9 mouse cellular contexts compared by ENCODE assay signal in genomic region chr3:88530082-88530864, GRCm38 (mm10). TPM values are rescaled to one million over a fixed set of nuclear protein-coding genes. Genes with fewer than 3 reads are reported as not detected.
DNase-seq lines count a peak whose midpoint lies in the region; ATAC-seq and TF ChIP-seq lines count a peak whose summit lies in the region.
"Had no signal": no experiment of that assay in that cellular context is flagged by ENCODE, and none has a peak within 500 bp of the region (broad histone marks: within the 10 kb centered on the region; RNA-seq: fewer than 3 reads in every experiment).

No protein-coding gene starts in this region.

- no peak for TF ChIP-seq CTCF in layer of hippocampus, adult 2 months (conservative IDR thresholded peaks at IDR 0.05)

- H3K9ac ChIP-seq in embryonic facial prominence, embryonic 11.5 days (replicated peaks; ENCODE audit: low read length): peak overlapping the region; percentile 18
- H3K9ac ChIP-seq in intestine, embryonic 16.5 days (ENCODE audit: low read depth, low read length): peak overlapping the region; percentile 94
- H3K9ac ChIP-seq in neural tube, embryonic 14.5 days (replicated peaks; ENCODE audit: low read depth, low read length): peak overlapping the region; percentile 99

- peaks cover 17% of the 10 kb centered on the region for H3K4me1 ChIP-seq in embryonic facial prominence, embryonic 11.5 days (ENCODE audit: control insufficient read depth, insufficient read depth, low read length)
- peaks cover 52% of the 10 kb centered on the region for H3K4me1 ChIP-seq in intestine, embryonic 16.5 days (ENCODE audit: control insufficient read depth, insufficient read depth, low read length)
- peaks cover 46% of the 10 kb centered on the region for H3K4me1 ChIP-seq in neural tube, embryonic 14.5 days (ENCODE audit: control insufficient read depth, insufficient read depth, low read length)

- peak overlapping the region; percentile 75 for H3K4me2 ChIP-seq in embryonic facial prominence, embryonic 11.5 days (ENCODE audit: low read depth, low read length)
- H3K4me2 ChIP-seq in intestine, embryonic 16.5 days (ENCODE audit: low read depth, low read length): peak overlapping the region; percentile 88
- H3K4me2 ChIP-seq in neural tube, embryonic 14.5 days (ENCODE audit: low read depth, low read length): peak overlapping the region; percentile 77

- 3% methylated on average over 11 of the region's 11 CpGs for WGBS in embryonic facial prominence, embryonic 11.5 days
- 18% methylated on average over 11 of the region's 11 CpGs for WGBS in intestine, embryonic 16.5 days
- WGBS in neural tube, embryonic 14.5 days: 7% methylated on average over 11 of the region's 11 CpGs

- ATAC-seq in embryonic facial prominence, embryonic 11.5 days (replicated peaks; ENCODE audit: insufficient number of reproducible peaks, low FRiP score, low TSS enrichment, low read depth): no peak
- no peak for ATAC-seq in intestine, embryonic 16.5 days
- ATAC-seq in neural tube, embryonic 14.5 days (ENCODE audit: low read depth): no peak
- ATAC-seq in granulocyte monocyte progenitor cell, adult 5-6 weeks (replicated peaks; ENCODE audit: poor library complexity, severe bottlenecking): no peak

- peak overlapping the region; percentile 85; the same call in 1 of the 2 replicates for H3K4me3 ChIP-seq in layer of hippocampus, adult 2 months
- peak overlapping the region; percentile 88 for H3K4me3 ChIP-seq in embryonic facial prominence, embryonic 11.5 days (ENCODE audit: low read depth, low read length)
- H3K4me3 ChIP-seq in intestine, embryonic 16.5 days (ENCODE audit: low read length): peak overlapping the region; percentile 85
- peak overlapping the region; percentile 96 for H3K4me3 ChIP-seq in neural tube, embryonic 14.5 days (ENCODE audit: low read depth, low read length)

- no peaks in the 10 kb centered on the region for H3K27me3 ChIP-seq in embryonic facial prominence, embryonic 11.5 days (ENCODE audit: control insufficient read depth, insufficient read depth, low read length)
- no peaks in the 10 kb centered on the region for H3K27me3 ChIP-seq in intestine, embryonic 16.5 days (replicated peaks; ENCODE audit: control insufficient read depth, insufficient read depth, low read length)
- H3K27me3 ChIP-seq in neural tube, embryonic 14.5 days (ENCODE audit: control insufficient read depth, insufficient read depth, low read length): no peaks in the 10 kb centered on the region

- H3K9me3 ChIP-seq in embryonic facial prominence, embryonic 11.5 days (replicated peaks; ENCODE audit: control insufficient read depth, low read length): no peaks in the 10 kb centered on the region
- H3K9me3 ChIP-seq in intestine, embryonic 16.5 days (ENCODE audit: control insufficient read depth, low read length): no peaks in the 10 kb centered on the region
- no peaks in the 10 kb centered on the region for H3K9me3 ChIP-seq in neural tube, embryonic 14.5 days (ENCODE audit: control insufficient read depth, low read length)

- no peaks in the 10 kb centered on the region; the same call in 1 of the 2 replicates for H3K36me3 ChIP-seq in embryonic facial prominence, embryonic 11.5 days (replicated peaks; ENCODE audit: control insufficient read depth, insufficient read depth, low read depth, low read length)
- H3K36me3 ChIP-seq in intestine, embryonic 16.5 days (ENCODE audit: control insufficient read depth, insufficient read depth, low read length): no peaks in the 10 kb centered on the region
- no peaks in the 10 kb centered on the region for H3K36me3 ChIP-seq in neural tube, embryonic 14.5 days (ENCODE audit: control insufficient read depth, insufficient read depth, low read length)

- no peak for DNase-seq in layer of hippocampus, adult 2 months (ENCODE audit: low spot score in 2 of 2)
- DNase-seq in layer of hippocampus, adult 9-11 months: no peak
- DNase-seq in embryonic facial prominence, embryonic 11.5 days (ENCODE audit: low spot score): peak; percentile 47
- no peak for DNase-seq in cerebellum, postnatal 10 days
- DNase-seq in adrenal gland, adult 18-20 months (ENCODE audit: low spot score in 2 of 2): no peak

- no peak overlapping the region for H3K27ac ChIP-seq in layer of hippocampus, adult 2 months
- peak overlapping the region; percentile 97 for H3K27ac ChIP-seq in embryonic facial prominence, embryonic 11.5 days (replicated peaks; ENCODE audit: low read depth, low read length)
- peak overlapping the region; percentile 26; the same call in 1 of the 2 replicates for H3K27ac ChIP-seq in intestine, embryonic 16.5 days (ENCODE audit: low read length)
- H3K27ac ChIP-seq in neural tube, embryonic 14.5 days (ENCODE audit: low read depth, low read length): peak overlapping the region; percentile 98

RNA-seq across cellular contexts. Expression of gene Mex3a, which starts 1.9 kb away (rescaled TPM):
- total RNA-seq in layer of hippocampus, adult 2 months (2021): 1 to 10 TPM; 2.8 to 3.7 TPM
- polyA plus RNA-seq in embryonic facial prominence, embryonic 11.5 days (2014; fragmentation: Nextera tagmentation; extraction: Ambion mirVana): 40.1 and 41.0 TPM in 2 replicates
- polyA plus RNA-seq in intestine, embryonic 16.5 days (2015; fragmentation: Nextera tagmentation; extraction: Ambion mirVana): 6.5 and 7.3 TPM in 2 replicates
- 34.0 and 35.3 TPM in 2 replicates for polyA plus RNA-seq in neural tube, embryonic 14.5 days (2014; fragmentation: Nextera tagmentation; extraction: Ambion mirVana)
- total RNA-seq in granulocyte monocyte progenitor cell, adult 5-6 weeks (2014; fragmentation: Nextera tagmentation): 3.8 and 5.1 TPM in 2 replicates
- total RNA-seq in granulocyte monocyte progenitor cell, adult 5-6 weeks (2017): 1.7 and 2.5 TPM in 2 replicates
- 1 to 10 TPM; 2.6 to 3.3 TPM for total RNA-seq in adrenal gland, adult 18-20 months (2021)

RNA-seq across cellular contexts. Expression of gene Rab25, which starts 17.8 kb away (rescaled TPM):
- not detected for total RNA-seq in layer of hippocampus, adult 2 months (2021)
- polyA plus RNA-seq in embryonic facial prominence, embryonic 11.5 days (2014; fragmentation: Nextera tagmentation; extraction: Ambion mirVana): 3.7 and 4.0 TPM in 2 replicates
- polyA plus RNA-seq in intestine, embryonic 16.5 days (2015; fragmentation: Nextera tagmentation; extraction: Ambion mirVana): 102 and 109 TPM in 2 replicates
- polyA plus RNA-seq in neural tube, embryonic 14.5 days (2014; fragmentation: Nextera tagmentation; extraction: Ambion mirVana): not detected in 2 replicates
- total RNA-seq in granulocyte monocyte progenitor cell, adult 5-6 weeks (2014; fragmentation: Nextera tagmentation): 1.0 and 1.2 TPM in 2 replicates
- not detected in 2 replicates for total RNA-seq in granulocyte monocyte progenitor cell, adult 5-6 weeks (2017)
- not detected for total RNA-seq in adrenal gland, adult 18-20 months (2021)
- total RNA-seq: layer of hippocampus, adult 18-20 months had no signal

RNA-seq across cellular contexts. Expression of gene Lmna, which starts 20.5 kb away (rescaled TPM):
- 10 to 100 TPM; 34.6 to 36.1 TPM for total RNA-seq in layer of hippocampus, adult 2 months (2021)
- polyA plus RNA-seq in embryonic facial prominence, embryonic 11.5 days (2014; fragmentation: Nextera tagmentation; extraction: Ambion mirVana): 28.7 and 30.5 TPM in 2 replicates
- polyA plus RNA-seq in intestine, embryonic 16.5 days (2015; fragmentation: Nextera tagmentation; extraction: Ambion mirVana): 126 and 127 TPM in 2 replicates
- polyA plus RNA-seq in neural tube, embryonic 14.5 days (2014; fragmentation: Nextera tagmentation; extraction: Ambion mirVana): 41.0 and 41.4 TPM in 2 replicates
- total RNA-seq in granulocyte monocyte progenitor cell, adult 5-6 weeks (2014; fragmentation: Nextera tagmentation): not detected in 2 replicates
- 0.41 and 1.6 TPM in 2 replicates for total RNA-seq in granulocyte monocyte progenitor cell, adult 5-6 weeks (2017)
- total RNA-seq in adrenal gland, adult 18-20 months (2021): 100 to 1,000 TPM; 106 to 137 TPM

RNA-seq across cellular contexts. Expression of gene Lamtor2, which starts 22.6 kb away (rescaled TPM):
- total RNA-seq in layer of hippocampus, adult 2 months (2021): 100 to 1,000 TPM in 1 of 2 experiments, 10 to 100 TPM in 1; 96.0 to 106 TPM
- polyA plus RNA-seq in embryonic facial prominence, embryonic 11.5 days (2014; fragmentation: Nextera tagmentation; extraction: Ambion mirVana): 77.4 and 82.0 TPM in 2 replicates
- polyA plus RNA-seq in intestine, embryonic 16.5 days (2015; fragmentation: Nextera tagmentation; extraction: Ambion mirVana): 244 and 256 TPM in 2 replicates
- polyA plus RNA-seq in neural tube, embryonic 14.5 days (2014; fragmentation: Nextera tagmentation; extraction: Ambion mirVana): 97.0 and 106 TPM in 2 replicates
- 60.7 and 74.3 TPM in 2 replicates for total RNA-seq in granulocyte monocyte progenitor cell, adult 5-6 weeks (2014; fragmentation: Nextera tagmentation)
- total RNA-seq in granulocyte monocyte progenitor cell, adult 5-6 weeks (2017): 102 and 122 TPM in 2 replicates
- 100 to 1,000 TPM; 156 to 164 TPM for total RNA-seq in adrenal gland, adult 18-20 months (2021)

RNA-seq across cellular contexts. Expression of gene Ubqln4, which starts 23.3 kb away (rescaled TPM):
- 100 to 1,000 TPM; 110 to 116 TPM for total RNA-seq in layer of hippocampus, adult 2 months (2021)
- 62.1 and 73.3 TPM in 2 replicates for polyA plus RNA-seq in embryonic facial prominence, embryonic 11.5 days (2014; fragmentation: Nextera tagmentation; extraction: Ambion mirVana)
- 37.2 and 38.9 TPM in 2 replicates for polyA plus RNA-seq in intestine, embryonic 16.5 days (2015; fragmentation: Nextera tagmentation; extraction: Ambion mirVana)
- polyA plus RNA-seq in neural tube, embryonic 14.5 days (2014; fragmentation: Nextera tagmentation; extraction: Ambion mirVana): 43.5 and 44.1 TPM in 2 replicates
- total RNA-seq in granulocyte monocyte progenitor cell, adult 5-6 weeks (2014; fragmentation: Nextera tagmentation): 64.7 and 67.9 TPM in 2 replicates
- 37.9 and 39.6 TPM in 2 replicates for total RNA-seq in granulocyte monocyte progenitor cell, adult 5-6 weeks (2017)
- total RNA-seq in adrenal gland, adult 18-20 months (2021): 10 to 100 TPM; 72.9 to 96.6 TPM

Comparison
In these comparisons a context has a peak if more than half of its experiments do, and no peak if none do; other contexts are left out.
1. H3K9ac ChIP-seq: peak in every context shown above with its lines; median percentile 99 in neural tube, embryonic 14.5 days; 94 in intestine, embryonic 16.5 days; 18 in embryonic facial prominence, embryonic 11.5 days.
2. RNA of gene Lmna, which starts 20.5 kb away (total RNA-seq): 106 to 137 TPM in adrenal gland, adult 18-20 months and 34.6 to 36.1 TPM in layer of hippocampus, adult 2 months; 0.41 to 1.6 TPM in granulocyte monocyte progenitor cell, adult 5-6 weeks; every median in the first group is over 10 times any median in the second.
3. Peak in every context shown above with its lines, with median percentiles within 50 percentile points of each other: H3K4me3 ChIP-seq and H3K4me2 ChIP-seq.